Mouse (Mus musculus) kidney, adult 8-10 months (tissue): ENCODE measurements around the gene Serpina1a.
A peak's percentile ranks its signal among the peaks of the same experiment; 100 is the strongest.
"Not testable (repeated sequence)": the region's sequence is repeated elsewhere in the genome, so short reads cannot be mapped to it uniquely, and the experiment has no call there.

Experiments
- DNase-seq, 2 experiments: peaks; one replicate each; pipeline ENCODE4 v3.0.0; 2022

Serpina1a gene

DNA sequence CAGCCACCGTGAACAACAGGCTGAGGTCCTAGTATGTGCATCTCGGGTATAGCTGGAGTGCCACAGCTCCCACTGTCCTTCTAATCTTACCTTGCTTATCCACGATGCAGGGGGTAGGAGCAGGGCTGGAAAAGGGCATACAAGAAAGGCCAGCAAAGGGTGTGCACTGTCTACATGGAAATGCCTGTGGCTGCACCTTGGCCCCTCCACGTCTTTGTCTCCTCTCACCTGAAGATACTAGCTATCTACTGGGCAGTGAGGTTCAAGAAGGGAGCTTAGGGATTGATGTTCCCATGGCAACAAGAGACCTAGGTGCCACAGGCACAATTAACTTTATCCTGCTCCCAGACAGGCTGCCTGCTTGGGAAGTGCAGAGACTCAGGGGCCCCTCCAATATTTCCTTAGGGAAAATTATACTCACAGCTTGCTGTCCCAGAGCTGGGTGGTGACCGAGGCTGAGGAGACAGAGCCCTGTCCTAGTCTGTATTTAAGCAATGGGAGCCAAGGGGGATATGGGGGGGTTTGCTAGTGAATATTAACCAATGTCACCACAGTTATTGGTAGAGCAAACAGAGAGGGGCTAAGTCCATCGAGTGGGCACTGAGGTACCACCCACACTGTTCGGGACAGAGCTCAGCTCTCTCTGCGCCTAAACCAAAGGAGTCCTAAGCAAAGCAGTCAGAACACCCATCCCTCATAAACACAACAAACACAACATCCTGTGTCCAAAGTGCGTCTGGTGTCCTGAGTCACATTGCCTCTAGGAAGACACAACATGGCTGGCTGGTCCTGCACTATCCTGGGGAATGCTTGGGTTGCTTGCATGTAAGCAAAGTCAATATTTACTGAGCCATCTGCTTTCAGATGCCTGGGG, at the start of gene Serpina1a:
TSS of gene Serpina1a (minus strand) at position 462 of the 874 bp plus-strand sequence.
- not testable (repeated sequence) for DNase-seq

- DNase-seq: peak; percentile 55 to 60
Measured at GRCm38 (mm10) chr12:103909181-103909580, 45.8 kb upstream of the Serpina1a start.

GRCm38 (mm10) chr12:103907746-103908145, 44.4 kb upstream of the Serpina1a start:
- peak in 1 of 2 experiments; percentile 13 for DNase-seq

DNA sequence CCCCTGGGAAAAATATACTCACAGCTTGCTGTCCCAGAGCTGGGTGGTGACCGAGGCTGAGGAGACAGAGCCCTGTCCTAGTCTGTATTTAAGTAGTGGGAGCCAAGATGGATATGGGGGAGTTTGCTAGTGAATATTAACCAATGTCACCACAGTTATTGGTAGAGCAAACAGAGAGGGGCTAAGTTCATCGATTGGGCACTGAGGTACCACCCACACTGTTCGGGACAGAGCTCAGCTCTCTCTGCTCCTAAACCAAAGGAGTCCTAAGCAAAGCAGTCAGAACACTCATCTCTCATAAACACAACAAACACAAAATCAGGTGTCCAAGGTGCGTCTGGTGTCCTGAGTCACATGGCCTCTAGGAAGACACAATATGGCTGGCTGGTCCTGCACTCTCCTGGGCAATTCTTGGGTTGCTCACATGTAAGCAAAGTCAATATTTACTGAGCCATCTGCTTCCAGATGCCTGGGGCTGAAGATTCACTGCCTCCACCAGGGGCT, 41.5 kb upstream of the Serpina1a start, which contains the start of gene Serpina1c:
TSS of gene Serpina1c (minus strand) at position 51 of the 504 bp plus-strand sequence.
- DNase-seq: not testable (repeated sequence)

DNA sequence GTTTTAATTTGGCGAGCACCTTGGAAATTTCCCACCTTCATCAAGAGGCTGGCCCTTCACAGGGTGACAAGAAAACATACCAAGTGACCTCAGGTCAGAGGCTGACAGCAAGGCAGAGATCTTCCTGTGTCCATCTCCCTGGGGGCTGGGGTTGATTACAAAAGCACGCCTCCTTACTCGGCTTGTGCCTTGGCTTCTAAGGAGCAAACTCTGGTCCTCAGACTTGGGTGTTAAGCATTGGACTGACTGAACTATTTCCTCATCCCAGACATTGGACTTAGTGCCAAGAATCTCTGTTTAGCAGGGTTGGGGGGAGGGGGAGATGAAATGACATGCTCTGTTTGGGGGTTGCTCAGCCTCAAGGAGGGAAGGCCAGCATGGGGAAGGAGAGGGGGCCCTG, 38.6 kb upstream of the Serpina1a start:
- not testable (repeated sequence) for DNase-seq

- DNase-seq: not testable (repeated sequence)
Measured at GRCm38 (mm10) chr12:103866873-103867272, 3.5 kb upstream of the Serpina1a start.

GRCm38 (mm10) chr12:103860976-103861375, 2.4 kb downstream of the Serpina1a start:
- no peak for DNase-seq

DNA sequence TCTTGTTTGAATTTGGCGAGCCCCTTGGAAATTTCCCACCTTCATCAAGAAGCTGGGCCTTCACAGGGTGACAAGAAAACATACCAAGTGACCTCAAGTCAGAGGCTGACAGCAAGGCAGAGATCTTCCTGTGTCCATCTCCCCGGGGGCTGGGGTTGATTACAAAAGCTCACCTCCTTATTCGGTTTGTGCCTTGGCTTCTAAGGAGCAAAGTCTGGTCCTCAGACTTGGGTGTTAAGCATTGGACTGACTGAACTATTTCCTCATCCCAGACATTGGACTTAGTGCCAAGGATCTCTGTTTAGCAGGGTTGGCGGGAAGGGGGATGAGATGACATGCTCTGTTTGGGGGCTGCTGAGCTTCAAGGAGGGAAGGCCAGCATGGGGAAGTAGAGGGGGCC, 2.8 kb downstream of the Serpina1a start:
- DNase-seq: peak; percentile 6 to 26

DNA sequence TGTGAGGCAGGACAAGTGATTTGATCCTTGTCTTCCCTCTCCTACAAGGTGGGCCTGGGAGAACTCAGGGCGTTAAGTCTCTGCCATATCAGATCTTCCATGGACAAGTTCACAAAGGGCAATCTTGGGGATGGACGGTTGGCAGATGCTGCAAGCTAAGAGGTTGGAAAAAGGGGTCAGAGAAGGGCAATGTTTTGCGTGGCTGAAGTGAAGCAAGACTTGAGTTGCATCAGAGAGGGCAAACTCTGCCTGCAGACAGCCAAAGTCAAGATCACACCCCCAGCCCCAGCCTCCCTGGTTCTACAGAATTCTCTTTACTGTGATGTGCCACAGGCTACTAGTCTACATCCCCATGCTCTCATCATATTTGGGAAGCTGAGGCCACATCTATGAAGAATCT, 3.8 kb downstream of the Serpina1a start:
- DNase-seq: not testable (repeated sequence)

- not testable (repeated sequence) for DNase-seq
Measured at GRCm38 (mm10) chr12:103853032-103853431, 10.3 kb downstream of the Serpina1a start.

DNA sequence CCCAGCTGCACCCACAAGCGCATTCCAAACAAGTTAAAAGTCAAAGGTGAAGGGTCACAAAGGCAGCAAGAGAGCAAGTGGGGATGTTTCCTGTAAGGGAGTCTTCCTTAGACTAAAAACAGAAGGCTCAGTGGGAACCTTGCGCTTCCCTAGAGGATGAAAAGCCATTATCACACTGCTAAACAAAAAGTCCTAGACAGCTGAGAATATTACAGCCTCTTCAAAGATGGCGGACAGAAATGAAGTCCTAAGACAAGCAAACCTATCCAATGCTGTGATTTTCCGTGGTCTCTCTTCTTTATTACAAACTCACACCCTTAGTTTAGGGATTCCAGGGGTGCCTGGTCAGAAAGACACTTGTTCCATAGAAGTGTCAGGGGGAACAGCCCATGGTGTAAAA, 33.1 kb downstream of the Serpina1a start, which contains the start of gene Serpina1b:
TSS of gene Serpina1b (minus strand) at position 101 of the 400 bp plus-strand sequence.
- DNase-seq: not testable (repeated sequence)

- DNase-seq: not testable (repeated sequence)
Measured at GRCm38 (mm10) chr12:103827661-103828372, 35.5 kb downstream of the Serpina1a start.

GRCm38 (mm10) chr12:103823826-103824225, 39.5 kb downstream of the Serpina1a start:
- peak in 1 of 2 experiments; percentile 1 for DNase-seq
